Comparison of ENCODE assay signal across 44 mouse cellular contexts in the genomic region with DNA sequence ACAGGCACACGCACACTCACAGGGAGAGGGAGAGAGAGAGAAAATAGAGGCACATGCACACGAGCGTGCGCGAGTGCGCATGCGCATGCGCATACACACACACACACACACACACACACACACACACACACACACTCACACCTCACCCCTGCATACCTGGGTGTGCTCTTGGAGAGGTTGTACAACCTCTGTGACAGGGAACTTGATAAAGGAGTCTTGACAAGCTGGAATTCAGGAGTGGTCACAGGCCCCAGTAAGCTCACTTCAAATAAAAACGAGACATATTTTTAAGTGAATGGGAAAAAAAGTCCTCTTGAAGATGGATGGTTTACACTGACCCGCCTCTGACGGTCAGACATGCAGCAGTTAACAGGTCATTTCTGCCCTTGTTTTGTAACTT. TPM values are rescaled to one million over a fixed set of nuclear protein-coding genes. Genes with fewer than 3 reads are reported as not detected.
"Had no signal": no experiment of that assay in that cellular context is flagged by ENCODE, and none has a peak within 500 bp of the region (broad histone marks: within the 10 kb centered on the region; RNA-seq: fewer than 3 reads in every experiment).

No protein-coding gene starts in this region.

- DNase-seq: left cerebral cortex, postnatal 4 days; liver; liver, embryonic 13.5 days; liver, postnatal 0 days; lung, adult 18-20 months; lung, adult 2 months; lung, embryonic 14.5 days; lung, postnatal 10 days; lung, postnatal 4 days; midbrain, embryonic 14.5 days had no signal

- H3K4me3 ChIP-seq: left cerebral cortex, adult 2 months; limb, embryonic 10.5 days; limb, embryonic 12.5 days; limb, embryonic 13.5 days; limb, embryonic 15.5 days; liver, embryonic 12.5 days; liver, embryonic 13.5 days; liver, embryonic 15.5 days; lung, embryonic 15.5 days; megakaryocyte, embryonic 14.5 days; midbrain, embryonic 10.5 days; midbrain, embryonic 12.5 days; midbrain, embryonic 13.5 days; midbrain, embryonic 15.5 days; neural tube, embryonic 12.5 days had no signal

- H3K4me1 ChIP-seq: limb, embryonic 10.5 days; limb, embryonic 12.5 days; limb, embryonic 13.5 days; limb, embryonic 15.5 days; liver, embryonic 12.5 days; liver, embryonic 13.5 days; liver, embryonic 15.5 days; lung, embryonic 15.5 days; megakaryocyte, embryonic 14.5 days; midbrain, embryonic 10.5 days; midbrain, embryonic 12.5 days; midbrain, embryonic 13.5 days; midbrain, embryonic 15.5 days; neural tube, embryonic 12.5 days had no signal

- H3K27ac ChIP-seq: left cerebral cortex, adult 2 months; limb, embryonic 10.5 days; limb, embryonic 12.5 days; limb, embryonic 13.5 days; limb, embryonic 15.5 days; liver, embryonic 12.5 days; liver, embryonic 13.5 days; liver, embryonic 14.5 days; liver, embryonic 15.5 days; lung, embryonic 15.5 days; macrophage; midbrain, embryonic 10.5 days; midbrain, embryonic 12.5 days; midbrain, embryonic 13.5 days; midbrain, embryonic 15.5 days; neural tube, embryonic 12.5 days had no signal

- H3K4me2 ChIP-seq: limb, embryonic 12.5 days; limb, embryonic 13.5 days; limb, embryonic 15.5 days; liver, embryonic 11.5 days; liver, embryonic 12.5 days; liver, embryonic 13.5 days; liver, embryonic 15.5 days; lung, embryonic 14.5 days; lung, embryonic 15.5 days; midbrain, embryonic 11.5 days; midbrain, embryonic 12.5 days; midbrain, embryonic 13.5 days; midbrain, embryonic 15.5 days; neural tube, embryonic 12.5 days had no signal

- H3K27me3 ChIP-seq: limb, embryonic 12.5 days; limb, embryonic 13.5 days; limb, embryonic 15.5 days; liver, embryonic 12.5 days; liver, embryonic 13.5 days; liver, embryonic 15.5 days; lung, embryonic 15.5 days; midbrain, embryonic 13.5 days; midbrain, embryonic 15.5 days; neural tube, embryonic 12.5 days had no signal

- H3K9me3 ChIP-seq: limb, embryonic 10.5 days; limb, embryonic 12.5 days; limb, embryonic 13.5 days; limb, embryonic 15.5 days; liver, embryonic 12.5 days; liver, embryonic 13.5 days; liver, embryonic 15.5 days; lung, embryonic 15.5 days; megakaryocyte, embryonic 14.5 days; midbrain, embryonic 10.5 days; midbrain, embryonic 12.5 days; midbrain, embryonic 13.5 days; midbrain, embryonic 15.5 days; neural tube, embryonic 12.5 days had no signal

- H3K9ac ChIP-seq: limb, embryonic 12.5 days; limb, embryonic 13.5 days; limb, embryonic 15.5 days; liver, embryonic 12.5 days; liver, embryonic 13.5 days; liver, embryonic 14.5 days; liver, embryonic 15.5 days; liver, postnatal 0 days; lung, embryonic 14.5 days; lung, embryonic 15.5 days; midbrain, embryonic 12.5 days; midbrain, embryonic 13.5 days; midbrain, embryonic 15.5 days; neural tube, embryonic 12.5 days had no signal

- ATAC-seq: liver, embryonic 12.5 days; liver, postnatal 0 days; midbrain, embryonic 13.5 days; midbrain, embryonic 15.5 days; midbrain, embryonic 16.5 days had no signal

RNA-seq across cellular contexts. Expression of gene Aqp6, which starts 20.9 kb away (rescaled TPM):
- total RNA-seq: left cerebral cortex, postnatal 4 days; liver, adult 2 months; megakaryocyte progenitor cell, adult 5-6 weeks; megakaryocyte, adult 5-6 weeks; megakaryocyte-erythroid progenitor cell, adult 5-6 weeks; monocyte, adult 5-6 weeks had no signal
- polyA plus RNA-seq: limb, embryonic 10.5 days; limb, embryonic 11.5 days; limb, embryonic 12.5 days; limb, embryonic 13.5 days; limb, embryonic 15.5 days; liver, adult 2 months; liver, embryonic 11.5 days; liver, embryonic 12.5 days; liver, embryonic 13.5 days; liver, embryonic 14.5 days; liver, embryonic 15.5 days; liver, embryonic 16.5 days; liver, postnatal 0 days; lung, adult 2 months; lung, embryonic 14.5 days; lung, embryonic 15.5 days; lung, embryonic 16.5 days; macrophage; midbrain, embryonic 10.5 days had no signal

RNA-seq across cellular contexts. Expression of gene Aqp5, which starts 31.5 kb away (rescaled TPM):
- total RNA-seq: megakaryocyte progenitor cell, adult 5-6 weeks; megakaryocyte, adult 5-6 weeks; megakaryocyte-erythroid progenitor cell, adult 5-6 weeks; monocyte, adult 5-6 weeks had no signal
- polyA plus RNA-seq: limb, embryonic 10.5 days; limb, embryonic 11.5 days; limb, embryonic 12.5 days; liver, adult 2 months; liver, postnatal 0 days; macrophage; midbrain, embryonic 10.5 days had no signal

RNA-seq across cellular contexts. Expression of gene Aqp2, which starts 43.2 kb away (rescaled TPM):
- total RNA-seq: left cerebral cortex, adult 18-20 months; left cerebral cortex, postnatal 10 days; left cerebral cortex, postnatal 25 days; left cerebral cortex, postnatal 36 days; left cerebral cortex, postnatal 4 days; liver, adult 2 months; megakaryocyte progenitor cell, adult 5-6 weeks; megakaryocyte, adult 5-6 weeks; megakaryocyte-erythroid progenitor cell, adult 5-6 weeks; midbrain, postnatal 0 days; monocyte, adult 5-6 weeks had no signal
- polyA plus RNA-seq: limb, embryonic 10.5 days; limb, embryonic 11.5 days; limb, embryonic 12.5 days; limb, embryonic 13.5 days; limb, embryonic 14.5 days; limb, embryonic 15.5 days; liver, adult 2 months; liver, embryonic 11.5 days; liver, embryonic 12.5 days; liver, embryonic 13.5 days; liver, embryonic 14.5 days; liver, embryonic 15.5 days; liver, embryonic 16.5 days; liver, postnatal 0 days; lung, embryonic 14.5 days; lung, embryonic 16.5 days; macrophage; midbrain, embryonic 10.5 days; midbrain, embryonic 11.5 days; midbrain, embryonic 12.5 days; midbrain, embryonic 13.5 days; midbrain, embryonic 14.5 days; midbrain, embryonic 15.5 days; midbrain, embryonic 16.5 days; midbrain, postnatal 0 days; neural tube, embryonic 11.5 days; neural tube, embryonic 12.5 days had no signal

RNA-seq across cellular contexts. Expression of gene Asic1, which starts 48.1 kb away (rescaled TPM):
- total RNA-seq: liver, adult 2 months; megakaryocyte progenitor cell, adult 5-6 weeks; monocyte, adult 5-6 weeks had no signal
